In genomic region chr7:29086902-29087301, GRCm38 (mm10) we compare ENCODE assay signal across 32 mouse cellular contexts. TPM values are rescaled to one million over a fixed set of nuclear protein-coding genes. Genes with fewer than 3 reads are reported as not detected.
DNase-seq lines count a peak whose midpoint lies in the region; ATAC-seq and TF ChIP-seq lines count a peak whose summit lies in the region.
"Had no signal": no experiment of that assay in that cellular context is flagged by ENCODE, and none has a peak within 500 bp of the region (broad histone marks: within the 10 kb centered on the region; RNA-seq: fewer than 3 reads in every experiment).

No protein-coding gene starts in this region.

- ATAC-seq in forebrain, embryonic 14.5 days: no peak
- ATAC-seq: CD4-positive, CD25-positive, alpha-beta regulatory T cell, adult 4 months; forebrain, embryonic 16.5 days; hindbrain, embryonic 16.5 days; intestine, embryonic 15.5 days had no signal

- no peak for TF ChIP-seq POLR2A in ES-Bruce4 (IDR thresholded peaks at IDR 0.05; ENCODE audit: insufficient read depth, low read length)

- H3K27me3 ChIP-seq in E14TG2a.4 (ENCODE audit: insufficient read depth, low read length) (peaks cover 42% of the 10 kb centered on the region), ES-Bruce4 (ENCODE audit: control insufficient read depth, insufficient read depth, low read length, poor library complexity, severe bottlenecking) (no peaks in the 10 kb centered on the region)
- H3K27me3 ChIP-seq in forebrain, embryonic 14.5 days (replicated peaks; ENCODE audit: control insufficient read depth, insufficient read depth, low read length): no peaks in the 10 kb centered on the region
- H3K27me3 ChIP-seq: embryonic facial prominence, embryonic 13.5 days; forebrain, embryonic 12.5 days; intestine, embryonic 15.5 days had no signal

- no peak overlapping the region for H3K4me2 ChIP-seq in forebrain, embryonic 14.5 days (ENCODE audit: low read length)
- H3K4me2 ChIP-seq: embryonic facial prominence, embryonic 13.5 days; forebrain, embryonic 12.5 days; heart, embryonic 12.5 days; heart, embryonic 15.5 days; hindbrain, embryonic 13.5 days; intestine, embryonic 15.5 days had no signal

- TF ChIP-seq CTCF in layer of hippocampus, adult 2 months (conservative IDR thresholded peaks at IDR 0.05): peak; percentile 61
- no peak for TF ChIP-seq CTCF in E14TG2a.4 (conservative IDR thresholded peaks at IDR 0.05; ENCODE audit: low read length)
- TF ChIP-seq CTCF in ES-Bruce4 (IDR thresholded peaks at IDR 0.05; ENCODE audit: low read depth, low read length): no peak

- TF ChIP-seq EP300 in ES-Bruce4 (IDR thresholded peaks at IDR 0.05; ENCODE audit: insufficient read depth, low read depth, low read length): no peak

- H3K9ac ChIP-seq in ES-Bruce4 (ENCODE audit: low read depth, poor library complexity, severe bottlenecking): peak overlapping the region; percentile 48
- no peak overlapping the region for H3K9ac ChIP-seq in forebrain, embryonic 14.5 days (ENCODE audit: low read length)
- H3K9ac ChIP-seq: forebrain, embryonic 12.5 days; heart, embryonic 12.5 days; heart, embryonic 15.5 days; hindbrain, embryonic 13.5 days; intestine, embryonic 15.5 days had no signal

- H3K4me3 ChIP-seq in layer of hippocampus, adult 2 months: no peak overlapping the region
- peak overlapping the region; percentile 70 for H3K4me3 ChIP-seq in E14TG2a.4 (replicated peaks; ENCODE audit: low read length)
- H3K4me3 ChIP-seq in ES-Bruce4 (ENCODE audit: low read depth, low read length): peak overlapping the region; percentile 57
- no peak overlapping the region for H3K4me3 ChIP-seq in forebrain, embryonic 14.5 days (ENCODE audit: low read depth, low read length)
- H3K4me3 ChIP-seq: embryonic facial prominence, embryonic 10.5 days; embryonic facial prominence, embryonic 13.5 days; erythroblast, embryonic 14.5 days; forebrain, embryonic 12.5 days; heart, embryonic 12.5 days; heart, embryonic 15.5 days; hindbrain, embryonic 10.5 days; hindbrain, embryonic 13.5 days; intestine, embryonic 15.5 days had no signal

- H3K36me3 ChIP-seq in E14TG2a.4 (ENCODE audit: insufficient read depth, low read length): peaks cover 8% of the 10 kb centered on the region
- no peaks in the 10 kb centered on the region for H3K36me3 ChIP-seq in ES-Bruce4 (ENCODE audit: control insufficient read depth, insufficient read depth, low read length, poor library complexity, severe bottlenecking)
- H3K36me3 ChIP-seq in forebrain, embryonic 14.5 days (ENCODE audit: control insufficient read depth, insufficient read depth, low read length): no peaks in the 10 kb centered on the region
- H3K36me3 ChIP-seq: forebrain, embryonic 12.5 days; heart, embryonic 12.5 days; heart, embryonic 15.5 days; hindbrain, embryonic 10.5 days; hindbrain, embryonic 13.5 days; intestine, embryonic 15.5 days had no signal

- H3K27ac ChIP-seq in layer of hippocampus, adult 2 months: no peak overlapping the region
- H3K27ac ChIP-seq in ES-Bruce4 (ENCODE audit: insufficient read depth, low read length): no peak overlapping the region
- H3K27ac ChIP-seq in forebrain, embryonic 14.5 days (ENCODE audit: low read depth, low read length): no peak overlapping the region
- H3K27ac ChIP-seq: embryonic facial prominence, embryonic 10.5 days; embryonic facial prominence, embryonic 13.5 days; forebrain, embryonic 12.5 days; heart, embryonic 15.5 days; hindbrain, embryonic 10.5 days; hindbrain, embryonic 13.5 days; intestine, embryonic 15.5 days had no signal

- H3K9me3 ChIP-seq in E14TG2a.4 (ENCODE audit: low read length) (no peaks in the 10 kb centered on the region), ES-Bruce4 (replicated peaks; ENCODE audit: control insufficient read depth, insufficient read depth, low read length, poor library complexity, severe bottlenecking) (no peaks in the 10 kb centered on the region)
- H3K9me3 ChIP-seq in forebrain, embryonic 14.5 days (replicated peaks; ENCODE audit: control insufficient read depth, low read length): no peaks in the 10 kb centered on the region
- H3K9me3 ChIP-seq: embryonic facial prominence, embryonic 10.5 days; embryonic facial prominence, embryonic 13.5 days; forebrain, embryonic 12.5 days; heart, embryonic 12.5 days; heart, embryonic 15.5 days; hindbrain, embryonic 10.5 days; hindbrain, embryonic 13.5 days; intestine, embryonic 15.5 days had no signal

- DNase-seq in layer of hippocampus, adult 2 months (ENCODE audit: low spot score in 2 of 2): no peak
- DNase-seq in layer of hippocampus, adult 9-10 months (ENCODE audit: low spot score): no peak
- peak; percentile 43 for DNase-seq in R1 (ENCODE audit: low read depth, low spot score)
- DNase-seq in forebrain, embryonic 14.5 days (ENCODE audit: low spot score): no peak
- DNase-seq in urinary bladder, postnatal 10 days (ENCODE audit: low spot score): no peak
- DNase-seq: adrenal gland, adult 2 months; adrenal gland, postnatal 14 days; cerebellum, adult 11 months; cerebellum, adult 8-10 months; cerebellum, postnatal 10 days; cerebellum, postnatal 36 days; embryo, embryonic 11 days; gastrocnemius, postnatal 10 days; gastrocnemius, postnatal 36 days; heart, postnatal 10 days; heart, postnatal 36 days; kidney, adult 11 months had no signal

- 94% methylated on average over 10 of the region's 10 CpGs for WGBS in forebrain, embryonic 14.5 days

- H3K4me1 ChIP-seq in E14TG2a.4 (replicated peaks; ENCODE audit: low read depth, low read length): peaks cover 70% of the 10 kb centered on the region
- H3K4me1 ChIP-seq in ES-Bruce4 (ENCODE audit: control insufficient read depth, insufficient read depth, low read length): peaks cover 7% of the 10 kb centered on the region
- H3K4me1 ChIP-seq in forebrain, embryonic 14.5 days (ENCODE audit: control insufficient read depth, insufficient read depth, low read length): no peaks in the 10 kb centered on the region
- H3K4me1 ChIP-seq: embryonic facial prominence, embryonic 13.5 days; heart, embryonic 12.5 days; heart, embryonic 15.5 days; hindbrain, embryonic 13.5 days; intestine, embryonic 15.5 days had no signal

RNA-seq across cellular contexts. Expression of gene Ryr1, which starts 38.1 kb away (rescaled TPM):
- 10 to 100 TPM; 19.6 to 23.3 TPM for total RNA-seq in layer of hippocampus, adult 2 months (2021)
- polyA plus RNA-seq in ES-Bruce4 (2011; ENCODE audit: insufficient read depth, insufficient read length, low read depth, missing spikeins): 8.4 and 10.3 TPM in 2 replicates
- polyA plus RNA-seq in forebrain, embryonic 14.5 days (2014; fragmentation: Nextera tagmentation; extraction: Ambion mirVana): 5.0 and 6.2 TPM in 2 replicates
- total RNA-seq: granulocyte monocyte progenitor cell, adult 5-6 weeks had no signal
- polyA plus RNA-seq: adrenal gland, adult 2 months had no signal

RNA-seq across cellular contexts. Expression of gene Rasgrp4, which starts 47.7 kb away (rescaled TPM):
- total RNA-seq in layer of hippocampus, adult 2 months (2021): under 1 TPM; 0.91 to 0.97 TPM
- polyA plus RNA-seq in ES-Bruce4 (2011; ENCODE audit: insufficient read depth, insufficient read length, low read depth, missing spikeins): 23.0 and 31.5 TPM in 2 replicates
- 0.47 and 0.99 TPM in 2 replicates for polyA plus RNA-seq in forebrain, embryonic 14.5 days (2014; fragmentation: Nextera tagmentation; extraction: Ambion mirVana)

Comparison
In these comparisons a context has a peak if more than half of its experiments do, and no peak if none do; other contexts are left out.
1. H3K4me3 ChIP-seq: peak in E14TG2a.4 (single experiment) and ES-Bruce4 (single experiment); none in layer of hippocampus, adult 2 months (single experiment) and forebrain, embryonic 14.5 days (single experiment).
2. RNA of gene Rasgrp4, which starts 47.7 kb away (polyA plus RNA-seq): 23.0 to 31.5 TPM in ES-Bruce4; 0.47 to 0.99 TPM in forebrain, embryonic 14.5 days; every median in the first group is over 10 times any median in the second.